Mouse (Mus musculus) hindbrain, postnatal 0 days (tissue): ENCODE results near the gene Zfp558. TPM values are rescaled to one million over a fixed set of nuclear protein-coding genes. Genes with fewer than 3 reads are reported as not detected.
"Not testable (repeated sequence)": the region's sequence is repeated elsewhere in the genome, so short reads cannot be mapped to it uniquely, and the experiment has no call there.

Experiments
- ATAC-seq: fragments of 200-750 bp; cut with Nextera tagmentation; 2 replicates; pipeline ENCODE4 v1.8.0; 2017; ENCODE audit warnings: mild to moderate bottlenecking, moderate TSS enrichment, moderate library complexity
- DNase-seq: peaks from one replicate; pipeline ENCODE4 v3.0.0-alpha.2; 2015; ENCODE audit warnings: low spot score
- H3K27ac ChIP-seq: fragments of 300-500 bp; sonication (generic); 2 replicates; pipeline ENCODE4 v1.5.1; 2014; ENCODE audit warnings: mild to moderate bottlenecking
- H3K27me3 ChIP-seq: fragments of 300-500 bp; sonication (generic); 2 replicates; pipeline ENCODE4 v1.6.1; 2014; ENCODE audit warnings: low read length, mixed read lengths; ENCODE audit not compliant: insufficient read depth
- H3K36me3 ChIP-seq: fragments of 300-500 bp; sonication (generic); 2 replicates; pipeline ENCODE4 v1.6.1; 2014; ENCODE audit warnings: low read length, mixed read lengths; ENCODE audit not compliant: insufficient read depth
- H3K4me1 ChIP-seq: fragments of 300-500 bp; sonication (generic); 2 replicates; pipeline ENCODE4 v1.6.1; 2014; ENCODE audit warnings: antibody characterized with exemption, low read length, mixed read lengths; ENCODE audit not compliant: insufficient read depth
- H3K4me2 ChIP-seq: fragments of 300-500 bp; sonication (generic); 2 replicates; pipeline ENCODE4 v1.6.1; 2014; ENCODE audit warnings: low read depth, mild to moderate bottlenecking, low read length, moderate library complexity, mixed read lengths
- H3K4me3 ChIP-seq: fragments of 300-500 bp; sonication (generic); 2 replicates; pipeline ENCODE4 v1.5.1; 2014; ENCODE audit warnings: low read length
- H3K9ac ChIP-seq: fragments of 300-500 bp; sonication (generic); replicated peaks from 2 replicates; pipeline ENCODE4 v1.6.1; 2014; ENCODE audit warnings: mild to moderate bottlenecking, low read length, moderate library complexity, mixed read lengths
- H3K9me3 ChIP-seq: fragments of 300-500 bp; sonication (generic); 2 replicates; pipeline ENCODE4 v1.6.1; 2016; ENCODE audit warnings: low read length, mixed read lengths
- CTCF ChIP-seq: IDR thresholded peaks from 2 replicates; pipeline ENCODE4 v1.5.1; 2016; ENCODE audit warnings: antibody characterized with exemption, control low read depth, low read depth
- WGBS: fragments of 180-500 bp; shearing (Covaris S2); extraction: QIAGEN DNeasy Blood & Tissue Kit; methylation state at CpG from one replicate; pipeline ENCODE4 v1.1.7; 2014; 5-methylcytosine and 5-hydroxymethylcytosine counted together
- microRNA-seq, 2 experiments: library from miRNA; unstranded; fragments of <30 nt; microRNA quantifications; one replicate each; pipeline ENCODE4; 2016
- polyA plus RNA-seq: library from polyadenylated mRNA; unstranded; fragments of >200 nt; fragmentation: Nextera tagmentation; extraction: Ambion mirVana; gene quantifications from 2 replicates; pipeline ENCODE4 v1.2.1, GENCODE M21; 2015
- total RNA-seq: library from RNA; depleted of rRNA; stranded (reverse); fragments of >200 nt; gene quantifications from 2 replicates; pipeline ENCODE4 v1.2.3, GENCODE M21; 2014; rRNA removed

Gene Zfp558
- total and polyA plus RNA-seq, 2 experiments from 2014 or later = 17.8 to 28.9 TPM

- no peaks in the 10 kb centered on the region for H3K9me3 ChIP-seq
- no peaks in the 10 kb centered on the region for H3K27me3 ChIP-seq
- no peak for ATAC-seq
- no peak for DNase-seq
- no peak within 1 kb of the TSS for H3K4me3 ChIP-seq
- no peaks in the 10 kb centered on the region for H3K36me3 ChIP-seq
- TF ChIP-seq CTCF = no peak
- no peak within 1 kb of the TSS for H3K27ac ChIP-seq
- no peaks in the 10 kb centered on the region for H3K4me1 ChIP-seq
- no peak within 1 kb of the TSS for H3K4me2 ChIP-seq
- no peak within 1 kb of the TSS for H3K9ac ChIP-seq
These were observed 47.7 kb downstream of the Zfp558 start, which contains the start of gene Mbd3l2 for GRCm38 (mm10) chr9:18430354-18430753. Gene Mbd3l2 (plus strand): TSS chr9:18430654.

GRCm38 (mm10) chr9:18412371-18412770, 65.7 kb downstream of the Zfp558 start:
- not testable (repeated sequence) for DNase-seq, H3K4me1 ChIP-seq, ATAC-seq, H3K36me3 ChIP-seq, H3K27ac ChIP-seq, H3K9ac ChIP-seq, H3K4me3 ChIP-seq, H3K4me2 ChIP-seq, H3K27me3 ChIP-seq, H3K9me3 ChIP-seq
- WGBS = 90% methylated on average over 4 of the region's 4 CpGs

Small RNA genes within 50 kb of the gene (microRNA-seq; reads per million reads assigned to microRNA genes)
- 0 reads per million in 2 experiments for gene Gm22854

Other genes with a start within 250 kb of the Zfp558 start
- 26.3 and 56.4 TPM in 2 replicates for gene Chordc1, start 186.1 kb downstream of the Zfp558 start, total RNA-seq
- gene Chordc1, start 186.1 kb downstream of the Zfp558 start, polyA plus RNA-seq = 58.2 and 60.0 TPM in 2 replicates
- 0.83 and 1.4 TPM in 2 replicates for gene Naalad2, start 75.3 kb downstream of the Zfp558 start, total RNA-seq
- 0.88 and 1.0 TPM in 2 replicates for gene Naalad2, start 75.3 kb downstream of the Zfp558 start, polyA plus RNA-seq
- gene Ubtfl1, start 73.8 kb downstream of the Zfp558 start, total RNA-seq = not detected in 2 replicates
- not detected in 2 replicates for gene Ubtfl1, start 73.8 kb downstream of the Zfp558 start, polyA plus RNA-seq
- not detected in 2 replicates for gene Mbd3l2, start 47.6 kb downstream of the Zfp558 start, total RNA-seq
- 0.06 and 0.09 TPM in 2 replicates for gene Mbd3l2, start 47.6 kb downstream of the Zfp558 start, polyA plus RNA-seq
- not detected in 2 replicates for gene Mbd3l1, start 91 bp upstream of the Zfp558 start, total RNA-seq
- gene Mbd3l1, start 91 bp upstream of the Zfp558 start, polyA plus RNA-seq = not detected in 2 replicates
- gene Muc16, start 196.3 kb upstream of the Zfp558 start, total RNA-seq = under 0.01 TPM in 1 of 2 replicates, not detected in the other
- not detected in 2 replicates for gene Muc16, start 196.3 kb upstream of the Zfp558 start, polyA plus RNA-seq